Mouse (Mus musculus) G1E-ER4 (cell line): Measurements from ENCODE around the gene Scimp. TPM values are rescaled to one million over a fixed set of nuclear protein-coding genes. Genes with fewer than 3 reads are reported as not detected.

Source experiments
- GATA1 ChIP-seq: IDR thresholded peaks from one replicate; pipeline ENCODE4 v1.8.0; 2012; ENCODE audit warnings: low read length, inconsistent platforms
- polyA plus RNA-seq: library from polyadenylated mRNA; stranded (reverse); fragments of >175 nt; gene quantifications from 2 replicates; pipeline ENCODE4 v1.2.3, GENCODE M21; 2012

Gene Scimp
- polyA plus RNA-seq, 1 experiment = not detected

- no peak for TF ChIP-seq GATA1
These were observed 9.6 kb upstream of the Scimp start for GRCm38 (mm10) chr11:70821728-70822591.

GRCm38 (mm10) chr11:70820120-70820519, 7.7 kb upstream of the Scimp start:
- TF ChIP-seq GATA1 = no peak

GRCm38 (mm10) chr11:70816770-70817169, 4.4 kb upstream of the Scimp start:
- TF ChIP-seq GATA1 = no peak

GRCm38 (mm10) chr11:70815498-70816078, 3.2 kb upstream of the Scimp start:
- TF ChIP-seq GATA1 = no peak

- TF ChIP-seq GATA1 = no peak
These were observed 2.7 kb upstream of the Scimp start for GRCm38 (mm10) chr11:70815071-70815470.

GRCm38 (mm10) chr11:70811471-70812240, 730 bp downstream of the Scimp start:
- no peak for TF ChIP-seq GATA1

GRCm38 (mm10) chr11:70811041-70811440, 1.3 kb downstream of the Scimp start:
- no peak for TF ChIP-seq GATA1

- TF ChIP-seq GATA1 = no peak
These were observed 3.4 kb downstream of the Scimp start for GRCm38 (mm10) chr11:70809011-70809410.

- no peak for TF ChIP-seq GATA1
These were observed 4.3 kb downstream of the Scimp start for GRCm38 (mm10) chr11:70808101-70808500.

GRCm38 (mm10) chr11:70807630-70808029, 4.8 kb downstream of the Scimp start:
- TF ChIP-seq GATA1 = no peak

GRCm38 (mm10) chr11:70806697-70807096, 5.7 kb downstream of the Scimp start:
- no peak for TF ChIP-seq GATA1

GRCm38 (mm10) chr11:70805641-70806175, 6.7 kb downstream of the Scimp start:
- no peak for TF ChIP-seq GATA1

- no peak for TF ChIP-seq GATA1
These were observed 8.0 kb downstream of the Scimp start for GRCm38 (mm10) chr11:70804395-70804794.

- TF ChIP-seq GATA1 = no peak
These were observed 8.6 kb downstream of the Scimp start for GRCm38 (mm10) chr11:70803711-70804200.

- no peak for TF ChIP-seq GATA1
These were observed 9.5 kb downstream of the Scimp start for GRCm38 (mm10) chr11:70802865-70803261.
